Mouse (Mus musculus): Measurements from ENCODE around the gene Zc3hav1l.

DNA sequence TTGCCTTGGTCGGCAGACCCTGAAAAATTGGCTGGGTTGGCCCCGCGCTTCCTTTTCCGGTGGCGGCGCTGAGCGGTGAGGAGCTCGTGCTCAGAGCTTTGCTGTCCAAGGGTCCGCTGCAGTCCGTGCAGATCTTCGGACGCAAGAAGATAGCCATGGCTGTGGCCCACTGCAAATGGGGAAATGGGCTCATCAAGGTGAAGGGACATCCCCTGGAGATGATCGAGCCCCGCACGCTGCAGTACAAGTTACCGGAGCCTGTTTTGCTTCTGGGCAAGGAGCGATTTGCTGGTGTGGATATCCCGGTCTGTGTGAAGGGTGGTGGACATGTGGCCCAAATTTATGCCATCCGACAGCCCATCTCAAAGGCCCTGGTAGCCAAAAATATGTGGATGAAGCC, 14.6 kb downstream of the Zc3hav1l start:
- TF ChIP-seq FLI1 (IDR thresholded peaks at IDR 0.05; ENCODE audit: low read length) = no peak
- TF ChIP-seq GATA1 (IDR thresholded peaks at IDR 0.05; ENCODE audit: borderline replicate concordance, low read length) = no peak

Data from megakaryocyte, embryonic 14.5 days (primary cell).